Mouse (Mus musculus): ENCODE measurements at regions not wholly inside any gene's neighbourhood (a gene's known extent, or its start where the extent isn't known, plus 50 kb on each side); places are given as distances from the start of the nearest gene placed in this dataset.

- TF ChIP-seq CTCF (IDR thresholded peaks at IDR 0.05; ENCODE audit: extremely low read depth, insufficient read length, insufficient replicate concordance, low read depth, low read length) (no peak), POLR2A (IDR thresholded peaks at IDR 0.05; ENCODE audit: low read depth, low read length) (no peak)
Observed at GRCm38 (mm10) chr10:19494461-19495105, 97.2 kb upstream of the Ifngr1 start.

All from small intestine, adult 2 months (tissue).